Mouse (Mus musculus) thymus, adult 2 months (tissue): ENCODE data around the gene Ap3b1.

Experiments used
- CTCF ChIP-seq: fragments of 200-500 bp; IDR thresholded peaks from 2 replicates; pipeline ENCODE4 v1.5.1; 2012; ENCODE audit warnings: mild to moderate bottlenecking, control low read depth, low read length, moderate library complexity, borderline replicate concordance; ENCODE audit not compliant: control insufficient read depth, poor library complexity, insufficient read depth; ENCODE audit errors: extremely low read depth
- POLR2A ChIP-seq: fragments of 200-500 bp; IDR thresholded peaks from 2 replicates; pipeline ENCODE4 v1.6.1; 2012; ENCODE audit warnings: mild to moderate bottlenecking, low read length, control low read depth, moderate library complexity; ENCODE audit not compliant: control insufficient read depth, poor library complexity, insufficient read depth; ENCODE audit errors: extremely low read depth

DNA sequence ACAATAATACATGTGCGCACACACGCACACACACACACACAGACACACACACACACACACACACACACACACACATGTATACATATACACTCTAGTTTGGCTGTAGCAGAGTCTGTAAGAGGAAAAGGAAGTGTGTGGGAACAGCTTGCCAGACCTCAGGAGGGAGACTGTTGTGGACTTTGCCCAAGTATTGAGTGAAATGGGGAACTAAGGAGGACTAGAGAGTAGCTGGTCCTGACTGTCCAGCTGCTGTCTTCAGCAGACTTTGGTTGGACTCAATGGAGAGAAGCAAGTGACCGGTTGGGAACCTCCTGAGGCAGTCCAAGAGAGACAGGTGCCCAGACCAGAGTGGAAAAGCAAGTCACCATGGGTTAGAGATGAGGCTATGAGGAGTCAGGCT is 117.4 kb downstream of the Ap3b1 start:
- TF ChIP-seq POLR2A (no peak), CTCF (no peak)
